Mouse (Mus musculus): ENCODE measurements around the gene Rnf214.

DNA sequence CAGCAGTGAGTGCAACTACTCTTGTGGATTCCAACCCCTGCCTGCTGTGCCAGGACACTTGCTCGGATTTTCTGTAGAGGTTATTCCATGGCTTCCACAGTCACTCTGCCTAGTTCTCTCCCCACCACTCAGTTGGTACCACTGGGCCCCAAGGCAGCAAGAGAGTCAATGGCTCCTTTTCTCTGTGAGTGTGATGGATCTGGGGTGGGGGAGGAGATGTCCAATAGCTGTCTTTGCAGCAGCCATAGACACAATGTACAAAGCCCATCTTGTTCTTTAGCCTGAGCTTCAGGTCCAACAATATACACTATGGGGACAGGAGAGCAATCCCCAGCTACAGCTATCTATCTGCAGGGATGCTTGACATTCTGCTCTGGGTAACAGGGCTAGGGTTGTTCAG is 52.6 kb downstream of the Rnf214 start:
- no peak for TF ChIP-seq CTCF (IDR thresholded peaks at IDR 0.05; ENCODE audit: low read depth)
- no peak for TF ChIP-seq EP300 (IDR thresholded peaks at IDR 0.05; ENCODE audit: low read depth)

Data from heart, postnatal 0 days (tissue).